Mouse (Mus musculus): Measurements from ENCODE around the gene Col4a1. TPM values are rescaled to one million over a fixed set of nuclear protein-coding genes. Genes with fewer than 3 reads are reported as not detected.

Gene Col4a1
- polyA plus RNA-seq, 1 experiment: 14.8 TPM

GRCm38 (mm10) chr8:11338507-11338906, 25.9 kb upstream of the Col4a1 start:
- Histone ChIP-seq H3K4me1 (ENCODE audit: control insufficient read depth, insufficient read depth, low read length) (no peaks in the 10 kb centered on the region), H3K27ac (ENCODE audit: insufficient read depth, low read length) (no peak overlapping the region), H3K4me3 (replicated peaks; ENCODE audit: insufficient read depth, low read depth, low read length) (no peak overlapping the region), H3K27me3 (ENCODE audit: control insufficient read depth, insufficient read depth, low read length) (no peaks in the 10 kb centered on the region)
- 91% methylated on average over 9 of the region's 9 CpGs for WGBS
- TF ChIP-seq CTCF (IDR thresholded peaks at IDR 0.05; ENCODE audit: borderline replicate concordance, insufficient read depth, low read depth, low read length) (no peak), POLR2A (IDR thresholded peaks at IDR 0.05; ENCODE audit: borderline replicate concordance, insufficient read depth, low read length) (no peak)
- no peak for DNase-seq

- DNase-seq: no peak
- Histone ChIP-seq H3K4me1 (ENCODE audit: control insufficient read depth, insufficient read depth, low read length) (no peaks in the 10 kb centered on the region), H3K27me3 (ENCODE audit: control insufficient read depth, insufficient read depth, low read length) (no peaks in the 10 kb centered on the region), H3K4me3 (replicated peaks; ENCODE audit: insufficient read depth, low read depth, low read length) (no peak overlapping the region), H3K27ac (ENCODE audit: insufficient read depth, low read length) (no peak overlapping the region)
- WGBS: 91% methylated on average over 10 of the region's 10 CpGs
- TF ChIP-seq CTCF (IDR thresholded peaks at IDR 0.05; ENCODE audit: borderline replicate concordance, insufficient read depth, low read depth, low read length) (no peak), POLR2A (IDR thresholded peaks at IDR 0.05; ENCODE audit: borderline replicate concordance, insufficient read depth, low read length) (no peak)
These were observed 25.0 kb upstream of the Col4a1 start for GRCm38 (mm10) chr8:11337642-11338041.

GRCm38 (mm10) chr8:11336346-11336745, 23.7 kb upstream of the Col4a1 start:
- DNase-seq: no peak
- Histone ChIP-seq H3K4me3 (replicated peaks; ENCODE audit: insufficient read depth, low read depth, low read length) (no peak overlapping the region), H3K27ac (ENCODE audit: insufficient read depth, low read length) (no peak overlapping the region), H3K27me3 (ENCODE audit: control insufficient read depth, insufficient read depth, low read length) (no peaks in the 10 kb centered on the region), H3K4me1 (ENCODE audit: control insufficient read depth, insufficient read depth, low read length) (no peaks in the 10 kb centered on the region)
- no peak for TF ChIP-seq CTCF (IDR thresholded peaks at IDR 0.05; ENCODE audit: borderline replicate concordance, insufficient read depth, low read depth, low read length)
- TF ChIP-seq POLR2A (IDR thresholded peaks at IDR 0.05; ENCODE audit: borderline replicate concordance, insufficient read depth, low read length): no peak
- WGBS: 38% methylated on average over 5 of the region's 5 CpGs

GRCm38 (mm10) chr8:11335238-11335637, 22.6 kb upstream of the Col4a1 start:
- H3K27me3 ChIP-seq (ENCODE audit: control insufficient read depth, insufficient read depth, low read length): no peaks in the 10 kb centered on the region
- H3K4me1 ChIP-seq (ENCODE audit: control insufficient read depth, insufficient read depth, low read length): no peaks in the 10 kb centered on the region
- no peak for DNase-seq
- H3K4me3 ChIP-seq (replicated peaks; ENCODE audit: insufficient read depth, low read depth, low read length): no peak overlapping the region
- no peak overlapping the region for H3K27ac ChIP-seq (ENCODE audit: insufficient read depth, low read length)
- TF ChIP-seq CTCF (IDR thresholded peaks at IDR 0.05; ENCODE audit: borderline replicate concordance, insufficient read depth, low read depth, low read length) (no peak), POLR2A (IDR thresholded peaks at IDR 0.05; ENCODE audit: borderline replicate concordance, insufficient read depth, low read length) (no peak)
- WGBS: 92% methylated on average over 4 of the region's 4 CpGs

- Histone ChIP-seq H3K27me3 (ENCODE audit: control insufficient read depth, insufficient read depth, low read length) (no peaks in the 10 kb centered on the region), H3K27ac (ENCODE audit: insufficient read depth, low read length) (no peak overlapping the region), H3K4me1 (ENCODE audit: control insufficient read depth, insufficient read depth, low read length) (no peaks in the 10 kb centered on the region), H3K4me3 (replicated peaks; ENCODE audit: insufficient read depth, low read depth, low read length) (no peak overlapping the region)
- 94% methylated on average over 3 of the region's 3 CpGs for WGBS
- DNase-seq: no peak
- TF ChIP-seq POLR2A (IDR thresholded peaks at IDR 0.05; ENCODE audit: borderline replicate concordance, insufficient read depth, low read length) (no peak), CTCF (IDR thresholded peaks at IDR 0.05; ENCODE audit: borderline replicate concordance, insufficient read depth, low read depth, low read length) (no peak)
These were observed 21.9 kb upstream of the Col4a1 start for GRCm38 (mm10) chr8:11334493-11334892.

GRCm38 (mm10) chr8:11333746-11334145, 21.1 kb upstream of the Col4a1 start:
- WGBS: 62% methylated on average over 6 of the region's 6 CpGs
- Histone ChIP-seq H3K27ac (ENCODE audit: insufficient read depth, low read length) (no peak overlapping the region), H3K27me3 (ENCODE audit: control insufficient read depth, insufficient read depth, low read length) (no peaks in the 10 kb centered on the region), H3K4me1 (ENCODE audit: control insufficient read depth, insufficient read depth, low read length) (no peaks in the 10 kb centered on the region), H3K4me3 (replicated peaks; ENCODE audit: insufficient read depth, low read depth, low read length) (no peak overlapping the region)
- TF ChIP-seq POLR2A (IDR thresholded peaks at IDR 0.05; ENCODE audit: borderline replicate concordance, insufficient read depth, low read length) (no peak), CTCF (IDR thresholded peaks at IDR 0.05; ENCODE audit: borderline replicate concordance, insufficient read depth, low read depth, low read length) (no peak)
- no peak for DNase-seq

GRCm38 (mm10) chr8:11331561-11331960, 18.9 kb upstream of the Col4a1 start:
- TF ChIP-seq CTCF (IDR thresholded peaks at IDR 0.05; ENCODE audit: borderline replicate concordance, insufficient read depth, low read depth, low read length): no peak
- no peak for TF ChIP-seq POLR2A (IDR thresholded peaks at IDR 0.05; ENCODE audit: borderline replicate concordance, insufficient read depth, low read length)
- no peak for DNase-seq
- H3K27me3 ChIP-seq (ENCODE audit: control insufficient read depth, insufficient read depth, low read length): no peaks in the 10 kb centered on the region
- no peak overlapping the region for H3K4me3 ChIP-seq (replicated peaks; ENCODE audit: insufficient read depth, low read depth, low read length)
- WGBS: 52% methylated on average over 4 of the region's 4 CpGs
- no peak overlapping the region for H3K27ac ChIP-seq (ENCODE audit: insufficient read depth, low read length)
- H3K4me1 ChIP-seq (ENCODE audit: control insufficient read depth, insufficient read depth, low read length): no peaks in the 10 kb centered on the region

GRCm38 (mm10) chr8:11327722-11328417, 15.2 kb upstream of the Col4a1 start:
- no peak for TF ChIP-seq POLR2A (IDR thresholded peaks at IDR 0.05; ENCODE audit: borderline replicate concordance, insufficient read depth, low read length)
- no peak for TF ChIP-seq CTCF (IDR thresholded peaks at IDR 0.05; ENCODE audit: borderline replicate concordance, insufficient read depth, low read depth, low read length)
- 64% methylated on average over 5 of the region's 5 CpGs for WGBS

More at GRCm38 (mm10) chr8:11327722-11328417, 15.2 kb upstream of the Col4a1 start:
- Histone ChIP-seq H3K27me3 (ENCODE audit: control insufficient read depth, insufficient read depth, low read length) (no peaks in the 10 kb centered on the region), H3K4me1 (ENCODE audit: control insufficient read depth, insufficient read depth, low read length) (no peaks in the 10 kb centered on the region), H3K4me3 (replicated peaks; ENCODE audit: insufficient read depth, low read depth, low read length) (no peak overlapping the region), H3K27ac (ENCODE audit: insufficient read depth, low read length) (no peak overlapping the region)
- no peak for DNase-seq
